Mouse (Mus musculus) embryonic facial prominence, embryonic 14.5 days (tissue): Measurements from ENCODE around the gene Tcte2. TPM values are rescaled to one million over a fixed set of nuclear protein-coding genes. Genes with fewer than 3 reads are reported as not detected.
A peak's percentile ranks its signal among the peaks of the same experiment; 100 is the strongest.

Source experiments
- ATAC-seq: fragments of 200-750 bp; cut with Nextera tagmentation; 2 replicates; pipeline ENCODE4 v1.8.0; 2017; ENCODE audit warnings: low read depth, moderate number of reproducible peaks, moderate TSS enrichment
- DNase-seq: peaks from one replicate; pipeline ENCODE4 v3.0.0-alpha.2; 2015; ENCODE audit warnings: low spot score
- H3K27ac ChIP-seq: fragments of 300-500 bp; sonication (generic); replicated peaks from 2 replicates; pipeline ENCODE4 v1.5.1; 2014; ENCODE audit warnings: low read depth, mild to moderate bottlenecking, low read length, moderate library complexity
- H3K27me3 ChIP-seq: fragments of 300-500 bp; sonication (generic); replicated peaks from 2 replicates; pipeline ENCODE4 v1.6.1; 2014; ENCODE audit warnings: low read length; ENCODE audit not compliant: control insufficient read depth, insufficient read depth
- H3K36me3 ChIP-seq: fragments of 300-500 bp; sonication (generic); 2 replicates; pipeline ENCODE4 v1.6.1; 2014; ENCODE audit warnings: low read length, mixed read lengths; ENCODE audit not compliant: control insufficient read depth, insufficient read depth
- H3K4me1 ChIP-seq: fragments of 300-500 bp; sonication (generic); 2 replicates; pipeline ENCODE4 v1.6.1; 2014; ENCODE audit warnings: antibody characterized with exemption, low read length; ENCODE audit not compliant: control insufficient read depth, insufficient read depth
- H3K4me2 ChIP-seq: fragments of 300-500 bp; sonication (generic); 2 replicates; pipeline ENCODE4 v1.6.1; 2014; ENCODE audit warnings: low read depth, mild to moderate bottlenecking, low read length, moderate library complexity, mixed read lengths
- H3K4me3 ChIP-seq: fragments of 300-500 bp; sonication (generic); 2 replicates; pipeline ENCODE4 v1.5.1; 2014; ENCODE audit warnings: low read depth, mild to moderate bottlenecking, low read length
- H3K9ac ChIP-seq: fragments of 300-500 bp; sonication (generic); 2 replicates; pipeline ENCODE4 v1.6.1; 2014; ENCODE audit warnings: low read depth, mild to moderate bottlenecking, low read length, moderate library complexity, mixed read lengths
- H3K9me3 ChIP-seq: fragments of 300-500 bp; sonication (generic); 2 replicates; pipeline ENCODE4 v1.6.1; 2016; ENCODE audit warnings: low read length; ENCODE audit not compliant: control insufficient read depth
- WGBS: fragments of 180-500 bp; shearing (Covaris S2); extraction: QIAGEN DNeasy Blood & Tissue Kit; methylation state at CpG from one replicate; pipeline ENCODE4 v1.1.7; 2014; 5-methylcytosine and 5-hydroxymethylcytosine counted together
- polyA plus RNA-seq: library from polyadenylated mRNA; unstranded; fragments of >200 nt; fragmentation: Nextera tagmentation; extraction: Ambion mirVana; gene quantifications from 2 replicates; pipeline ENCODE4 v1.2.1, GENCODE M21; 2014

Tcte2 gene
- polyA plus RNA-seq, 1 experiment from 2014 or later, result 3.2 TPM

- peaks cover 14% of the 10 kb centered on the region for H3K4me1 ChIP-seq
- no peaks in the 10 kb centered on the region for H3K36me3 ChIP-seq
- DNase-seq (no peak), ATAC-seq (no peak)
- H3K27me3 ChIP-seq, result no peaks in the 10 kb centered on the region
- no peak overlapping the region for H3K27ac ChIP-seq
- WGBS, result 73% methylated on average over 2 of the region's 2 CpGs
- no peak overlapping the region for H3K9ac ChIP-seq
- H3K9me3 ChIP-seq, result no peaks in the 10 kb centered on the region
- H3K4me3 ChIP-seq, result no peak overlapping the region
- H3K4me2 ChIP-seq, result no peak overlapping the region
Measured at GRCm38 (mm10) chr17:13697646-13698045, 64.0 kb downstream of the Tcte2 start.

- H3K9me3 ChIP-seq, result no peaks in the 10 kb centered on the region
- no peaks in the 10 kb centered on the region for H3K27me3 ChIP-seq
- ATAC-seq (no peak), DNase-seq (no peak)
- 71% methylated on average over 5 of the region's 5 CpGs for WGBS
- peaks cover 13% of the 10 kb centered on the region for H3K4me1 ChIP-seq
- no peak overlapping the region for H3K4me2 ChIP-seq
- H3K27ac ChIP-seq, result no peak overlapping the region
- H3K9ac ChIP-seq, result no peak overlapping the region
- H3K36me3 ChIP-seq, result no peaks in the 10 kb centered on the region
- no peak overlapping the region for H3K4me3 ChIP-seq
Measured at GRCm38 (mm10) chr17:13695881-13696280, 65.7 kb downstream of the Tcte2 start.

DNA sequence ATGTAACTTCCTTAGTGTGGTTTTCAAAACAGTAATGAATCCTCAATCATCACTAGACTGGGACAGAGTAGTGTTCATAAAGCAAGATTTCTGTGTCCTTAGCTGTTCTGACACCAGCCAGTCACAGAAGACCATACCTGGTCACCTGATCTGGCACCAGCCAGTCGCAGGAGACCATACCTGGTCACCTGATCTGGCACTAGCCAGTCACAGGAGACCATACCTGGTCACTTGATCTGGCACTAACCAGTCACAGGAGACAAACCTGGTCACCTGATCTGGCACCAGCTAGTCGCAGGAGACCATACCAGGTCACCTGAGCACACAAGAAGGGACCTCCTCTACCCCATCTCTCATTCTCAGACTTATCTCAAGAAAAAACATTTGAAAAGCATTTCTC, 66.4 kb downstream of the Tcte2 start:
- Histone ChIP-seq H3K36me3 (no peaks in the 10 kb centered on the region), H3K9me3 (no peaks in the 10 kb centered on the region), H3K27me3 (no peaks in the 10 kb centered on the region), H3K4me1 (peaks cover 6% of the 10 kb centered on the region), H3K9ac (no peak overlapping the region), H3K27ac (no peak overlapping the region), H3K4me3 (no peak overlapping the region), H3K4me2 (no peak overlapping the region)
- ATAC-seq (no peak), DNase-seq (no peak)
- 94% methylated on average over 2 of the region's 2 CpGs for WGBS

DNA sequence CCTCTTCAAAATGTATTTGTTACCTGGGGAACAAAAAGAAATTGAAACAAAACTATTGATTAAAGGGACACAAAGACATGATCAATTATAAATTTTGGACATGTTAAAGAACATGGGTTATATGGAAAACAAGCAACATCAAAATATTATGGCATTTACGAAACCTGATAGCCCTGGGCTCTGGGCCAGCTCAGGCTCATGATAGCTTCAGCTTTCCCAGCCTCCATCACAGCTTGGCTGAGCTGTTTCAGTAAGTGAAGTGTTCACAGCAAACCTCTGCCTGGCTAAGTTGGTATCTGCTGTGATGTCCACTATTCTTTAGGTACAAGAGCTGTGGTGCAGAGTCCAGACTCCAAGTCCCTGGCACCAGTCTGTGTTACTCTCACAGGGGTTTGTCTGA, 67.4 kb downstream of the Tcte2 start:
- H3K4me2 ChIP-seq, result no peak overlapping the region
- H3K9ac ChIP-seq, result no peak overlapping the region
- H3K4me3 ChIP-seq, result no peak overlapping the region
- no peaks in the 10 kb centered on the region for H3K36me3 ChIP-seq
- DNase-seq, result no peak
- no peaks in the 10 kb centered on the region for H3K9me3 ChIP-seq
- ATAC-seq, result no peak
- H3K27ac ChIP-seq, result no peak overlapping the region
- 90% methylated on average over 1 of the region's 1 CpGs for WGBS
- H3K27me3 ChIP-seq, result no peaks in the 10 kb centered on the region
- H3K4me1 ChIP-seq, result no peaks in the 10 kb centered on the region

- H3K4me3 ChIP-seq, result no peak overlapping the region
- peak; percentile 60 for DNase-seq
- H3K9me3 ChIP-seq, result no peaks in the 10 kb centered on the region
- no peaks in the 10 kb centered on the region for H3K27me3 ChIP-seq
- H3K27ac ChIP-seq, result no peak overlapping the region
- WGBS, result 86% methylated on average over 1 of the region's 1 CpGs
- no peak overlapping the region for H3K4me2 ChIP-seq
- H3K4me1 ChIP-seq, result peaks cover 15% of the 10 kb centered on the region
- no peak for ATAC-seq
- H3K9ac ChIP-seq, result no peak overlapping the region
- H3K36me3 ChIP-seq, result no peaks in the 10 kb centered on the region
Measured at GRCm38 (mm10) chr17:13687656-13688055, 74.0 kb downstream of the Tcte2 start.

GRCm38 (mm10) chr17:13687086-13687485, 74.5 kb downstream of the Tcte2 start:
- Histone ChIP-seq H3K27ac (no peak overlapping the region), H3K9ac (no peak overlapping the region), H3K9me3 (no peaks in the 10 kb centered on the region), H3K4me3 (no peak overlapping the region), H3K27me3 (no peaks in the 10 kb centered on the region), H3K4me2 (no peak overlapping the region), H3K36me3 (no peaks in the 10 kb centered on the region), H3K4me1 (peaks cover 21% of the 10 kb centered on the region)
- ATAC-seq (no peak), DNase-seq (no peak)
- 84% methylated on average over 4 of the region's 4 CpGs for whole genome bisulfite sequencing

- DNase-seq, result no peak
- H3K4me1 ChIP-seq, result peaks cover 21% of the 10 kb centered on the region
- no peak overlapping the region for H3K9ac ChIP-seq
- H3K4me2 ChIP-seq, result no peak overlapping the region
- no peak overlapping the region for H3K4me3 ChIP-seq
- H3K36me3 ChIP-seq, result no peaks in the 10 kb centered on the region
- 77% methylated on average over 3 of the region's 3 CpGs for WGBS
- ATAC-seq, result no peak
- no peak overlapping the region for H3K27ac ChIP-seq
- H3K27me3 ChIP-seq, result no peaks in the 10 kb centered on the region
- no peaks in the 10 kb centered on the region for H3K9me3 ChIP-seq
Measured at GRCm38 (mm10) chr17:13685621-13686020, 76.0 kb downstream of the Tcte2 start.

GRCm38 (mm10) chr17:13684256-13684655, 77.4 kb downstream of the Tcte2 start:
- no peaks in the 10 kb centered on the region for H3K36me3 ChIP-seq
- H3K4me1 ChIP-seq, result peaks cover 21% of the 10 kb centered on the region
- DNase-seq, result no peak
- 0 out of 2 replicates have a peak overlapping the region, but pooled peaks have one; percentile 45 for H3K4me2 ChIP-seq
- WGBS, result 51% methylated on average over 7 of the region's 7 CpGs
- no peak for ATAC-seq
- H3K27ac ChIP-seq, result peak overlapping the region; percentile 85; the same call in 1 of the 2 replicates
- no peaks in the 10 kb centered on the region for H3K27me3 ChIP-seq
- no peaks in the 10 kb centered on the region for H3K9me3 ChIP-seq
- no peak overlapping the region for H3K9ac ChIP-seq
- no peak overlapping the region for H3K4me3 ChIP-seq

DNA sequence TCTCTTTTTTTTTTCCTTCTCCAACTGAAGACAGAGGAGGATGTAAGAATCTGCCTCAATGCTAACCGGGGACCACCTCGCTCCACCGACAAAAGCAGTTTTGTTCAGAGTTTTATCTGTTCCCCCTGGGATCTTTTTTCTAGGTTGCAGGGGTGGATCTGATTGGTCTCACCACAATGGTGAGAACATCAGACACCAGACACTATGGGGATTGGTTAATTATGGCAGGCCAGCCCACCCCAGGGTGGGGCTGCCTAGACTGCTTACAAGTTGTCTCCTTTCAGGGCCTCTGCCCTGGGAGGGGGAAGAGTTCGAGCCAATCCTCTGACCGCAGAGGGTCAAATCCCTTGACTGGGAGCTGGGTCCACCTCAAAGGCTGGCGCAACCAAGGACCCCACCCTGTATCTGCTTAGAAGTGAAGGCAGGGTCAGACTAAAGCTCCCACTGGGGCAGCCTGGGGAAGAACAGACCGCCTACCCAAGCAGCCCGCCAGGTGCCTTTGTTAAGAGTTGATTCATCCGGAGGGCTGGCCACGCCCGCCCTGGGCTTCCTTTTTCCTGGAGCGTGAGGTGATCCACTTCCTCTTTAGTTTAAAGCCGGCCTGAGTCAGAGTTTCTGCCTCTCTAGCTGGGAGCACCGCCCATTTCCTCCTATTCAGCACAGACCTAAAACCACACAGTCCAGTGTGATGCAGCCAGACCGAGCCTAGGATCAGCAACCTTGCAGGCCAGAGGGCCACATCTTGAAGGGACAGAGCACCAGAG, 78.0 kb downstream of the Tcte2 start:
- DNase-seq (peak; percentile 91), ATAC-seq (peak; percentile 88)
- no peaks in the 10 kb centered on the region for H3K27me3 ChIP-seq
- peak overlapping the region; percentile 29 for H3K4me3 ChIP-seq
- H3K9me3 ChIP-seq, result no peaks in the 10 kb centered on the region
- H3K9ac ChIP-seq, result peak overlapping the region; percentile 54
- H3K4me2 ChIP-seq, result peak overlapping the region; percentile 45
- 15% methylated on average over 13 of the region's 15 CpGs for WGBS
- H3K4me1 ChIP-seq, result peaks cover 21% of the 10 kb centered on the region
- H3K36me3 ChIP-seq, result no peaks in the 10 kb centered on the region
- peak overlapping the region; percentile 85 for H3K27ac ChIP-seq
